Mouse (Mus musculus) heart, postnatal 0 days (tissue): ENCODE measurements around the gene Gm20532. TPM values are rescaled to one million over a fixed set of nuclear protein-coding genes. Genes with fewer than 3 reads are reported as not detected.
A peak's percentile ranks its signal among the peaks of the same experiment; 100 is the strongest.

Experiments
- ATAC-seq: fragments of 200-750 bp; cut with Nextera tagmentation; 2 replicates; pipeline ENCODE4 v1.8.0; 2017; ENCODE audit warnings: low read depth, moderate number of reproducible peaks, moderate library complexity; ENCODE audit not compliant: insufficient read depth
- DNase-seq: peaks from one replicate; pipeline ENCODE4 v3.0.0-alpha.2; 2016; ENCODE audit warnings: low spot score
- H3K27ac ChIP-seq: fragments of 300-500 bp; sonication (generic); 2 replicates; pipeline ENCODE4 v1.5.1; 2014; ENCODE audit warnings: low read depth, mild to moderate bottlenecking
- H3K27me3 ChIP-seq: fragments of 300-500 bp; sonication (generic); 2 replicates; pipeline ENCODE4 v1.6.1; 2014; ENCODE audit warnings: low read length, mixed read lengths; ENCODE audit not compliant: control insufficient read depth, insufficient read depth
- H3K36me3 ChIP-seq: fragments of 300-500 bp; sonication (generic); replicated peaks from 2 replicates; pipeline ENCODE4 v1.6.1; 2014; ENCODE audit warnings: low read length, mixed read lengths; ENCODE audit not compliant: control insufficient read depth, insufficient read depth
- H3K4me1 ChIP-seq: fragments of 300-500 bp; sonication (generic); 2 replicates; pipeline ENCODE4 v1.6.1; 2014; ENCODE audit warnings: antibody characterized with exemption; ENCODE audit not compliant: control insufficient read depth, insufficient read depth
- H3K4me2 ChIP-seq: fragments of 300-500 bp; sonication (generic); 2 replicates; pipeline ENCODE4 v1.6.1; 2014; ENCODE audit warnings: low read depth, mild to moderate bottlenecking, low read length, moderate library complexity
- H3K4me3 ChIP-seq: fragments of 300-500 bp; sonication (generic); 2 replicates; pipeline ENCODE4 v1.5.1; 2014; ENCODE audit warnings: low read depth, low read length
- H3K9ac ChIP-seq: fragments of 300-500 bp; sonication (generic); replicated peaks from 2 replicates; pipeline ENCODE4 v1.6.1; 2014; ENCODE audit warnings: low read depth, low read length, mixed read lengths
- H3K9me3 ChIP-seq: fragments of 300-500 bp; sonication (generic); replicated peaks from 2 replicates; pipeline ENCODE4 v1.6.1; 2016; ENCODE audit warnings: low read length; ENCODE audit not compliant: control insufficient read depth
- CTCF ChIP-seq: IDR thresholded peaks from 2 replicates; pipeline ENCODE4 v1.5.1; 2016; ENCODE audit warnings: antibody characterized with exemption, control low read depth, low read depth
- EP300 ChIP-seq: IDR thresholded peaks from 2 replicates; pipeline ENCODE4 v1.6.1; 2016; ENCODE audit warnings: antibody characterized with exemption, low read depth
- WGBS: fragments of 180-500 bp; shearing (Covaris S2); extraction: QIAGEN DNeasy Blood & Tissue Kit; methylation state at CpG from one replicate; pipeline ENCODE4 v1.1.7; 2014; 5-methylcytosine and 5-hydroxymethylcytosine counted together
- polyA plus RNA-seq: library from polyadenylated mRNA; unstranded; fragments of >200 nt; fragmentation: Nextera tagmentation; extraction: Ambion mirVana; gene quantifications from 2 replicates; pipeline ENCODE4 v1.2.1, GENCODE M21; 2015
- total RNA-seq: library from RNA; depleted of rRNA; stranded (reverse); fragments of >200 nt; gene quantifications from 2 replicates; pipeline ENCODE4 v1.2.3, GENCODE M21; 2014; ENCODE audit warnings: low replicate concordance

Gm20532 gene
- total and polyA plus RNA-seq, 2 experiments from 2014 or later: not detected

GRCm38 (mm10) chr2:26579714-26580113 is 6.7 kb upstream of the Gm20532 start, which contains the start of gene Egfl7:
Gene Egfl7 (plus strand): TSS chr2:26580014.
- no peaks in the 10 kb centered on the region for H3K9me3 ChIP-seq
- H3K9ac ChIP-seq: 0 out of 2 replicates have a peak within 1 kb of the TSS, but pooled peaks have one; percentile 5
- DNase-seq: no peak
- no peaks in the 10 kb centered on the region for H3K36me3 ChIP-seq
- H3K4me1 ChIP-seq: peaks cover 25% of the 10 kb centered on the region
- WGBS: 92% methylated on average over 1 of the region's 1 CpGs
- peak within 1 kb of the TSS; percentile 28; the same call in 1 of the 2 replicates for H3K4me2 ChIP-seq
- TF ChIP-seq CTCF: no peak
- no peak for TF ChIP-seq EP300
- no peak for ATAC-seq
- no peaks in the 10 kb centered on the region for H3K27me3 ChIP-seq
- no peak within 1 kb of the TSS for H3K4me3 ChIP-seq
- H3K27ac ChIP-seq: peak within 1 kb of the TSS; percentile 92

DNA sequence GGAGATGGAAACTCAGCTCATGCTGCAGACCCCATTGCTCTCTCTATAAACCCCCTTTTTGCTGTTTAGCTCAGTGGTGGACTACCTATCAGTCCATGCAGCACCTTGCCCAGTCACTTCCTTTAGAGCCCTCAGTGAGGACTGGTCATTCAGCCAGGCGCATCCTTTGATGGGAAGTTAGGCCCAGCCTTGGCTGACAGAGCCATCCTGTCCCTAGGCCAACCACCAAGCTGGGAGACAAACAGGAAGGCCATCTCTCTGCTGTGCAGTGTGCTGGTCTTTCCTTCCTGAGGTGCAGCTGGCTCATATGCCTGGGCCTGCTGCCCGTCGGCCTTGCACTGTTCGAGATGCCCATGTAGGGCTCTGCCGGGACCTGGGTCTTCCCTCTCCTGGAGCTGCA is 5.7 kb upstream of the Gm20532 start:
- no peak for DNase-seq
- 64% methylated on average over 5 of the region's 5 CpGs for WGBS
- H3K27me3 ChIP-seq: no peaks in the 10 kb centered on the region
- peaks cover 16% of the 10 kb centered on the region; the same call in 1 of the 2 replicates for H3K4me1 ChIP-seq
- no peak overlapping the region for H3K4me3 ChIP-seq
- TF ChIP-seq CTCF (no peak), EP300 (no peak)
- H3K9me3 ChIP-seq: no peaks in the 10 kb centered on the region
- H3K36me3 ChIP-seq: no peaks in the 10 kb centered on the region
- no peak for ATAC-seq
- H3K9ac ChIP-seq: no peak overlapping the region
- peak overlapping the region; percentile 92 for H3K27ac ChIP-seq
- no peak overlapping the region for H3K4me2 ChIP-seq

DNA sequence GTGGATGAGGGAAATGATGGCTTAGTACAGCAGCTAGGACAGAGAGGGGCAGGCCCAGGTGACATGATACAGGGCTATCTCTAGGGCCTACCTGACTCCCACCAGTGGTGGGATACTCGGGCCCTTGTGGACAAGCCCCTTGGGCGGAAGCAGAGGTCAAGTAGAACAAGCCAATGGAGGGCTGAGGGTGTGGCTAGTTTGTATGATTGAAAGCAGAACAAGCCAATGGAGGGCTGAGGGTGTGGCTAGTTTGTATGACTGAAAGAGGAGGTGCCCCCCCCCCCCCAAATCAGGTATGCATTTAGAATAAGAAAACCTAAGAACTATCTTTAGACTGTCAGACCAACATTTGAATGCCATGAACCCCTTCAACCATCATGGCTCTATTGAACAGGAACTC is 4.2 kb upstream of the Gm20532 start:
- H3K36me3 ChIP-seq: no peaks in the 10 kb centered on the region
- no peak overlapping the region for H3K4me2 ChIP-seq
- ATAC-seq (no peak), DNase-seq (no peak)
- H3K9ac ChIP-seq: no peak overlapping the region
- H3K27ac ChIP-seq: peak overlapping the region; percentile 92; the same call in 1 of the 2 replicates
- H3K9me3 ChIP-seq: no peaks in the 10 kb centered on the region
- H3K4me3 ChIP-seq: no peak overlapping the region
- TF ChIP-seq EP300 (no peak), CTCF (no peak)
- H3K4me1 ChIP-seq: peaks cover 15% of the 10 kb centered on the region
- H3K27me3 ChIP-seq: no peaks in the 10 kb centered on the region
- WGBS: 60% methylated on average over 2 of the region's 2 CpGs

DNA sequence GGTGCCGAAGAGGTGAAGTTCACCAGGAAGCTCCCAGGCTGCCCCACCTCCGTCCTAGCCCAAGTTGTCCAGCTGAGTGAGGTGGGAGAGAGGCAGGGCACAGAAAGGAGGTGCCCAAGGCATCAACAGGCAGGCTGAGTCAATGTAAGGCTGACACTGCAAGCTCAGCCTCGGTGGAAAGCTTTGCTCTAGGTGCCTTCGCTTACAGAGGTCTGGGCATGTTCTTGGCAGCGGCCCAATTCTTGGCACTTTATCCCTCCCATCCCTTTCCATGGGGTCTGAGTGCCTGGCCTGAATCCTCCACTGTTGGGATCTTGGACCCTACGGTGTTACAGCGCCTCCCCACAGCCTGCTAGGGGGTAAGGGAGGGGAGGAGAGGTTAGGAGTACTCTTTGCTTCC is 3.7 kb upstream of the Gm20532 start:
- no peak overlapping the region for H3K4me3 ChIP-seq
- no peaks in the 10 kb centered on the region for H3K9me3 ChIP-seq
- H3K9ac ChIP-seq: no peak overlapping the region
- ATAC-seq: no peak
- TF ChIP-seq CTCF (no peak), EP300 (no peak)
- peak overlapping the region; percentile 86 for H3K27ac ChIP-seq
- 60% methylated on average over 7 of the region's 7 CpGs for WGBS
- H3K4me1 ChIP-seq: peaks cover 12% of the 10 kb centered on the region
- H3K27me3 ChIP-seq: no peaks in the 10 kb centered on the region
- peak overlapping the region; percentile 23; the same call in 1 of the 2 replicates for H3K4me2 ChIP-seq
- no peak for DNase-seq
- H3K36me3 ChIP-seq: no peaks in the 10 kb centered on the region

DNA sequence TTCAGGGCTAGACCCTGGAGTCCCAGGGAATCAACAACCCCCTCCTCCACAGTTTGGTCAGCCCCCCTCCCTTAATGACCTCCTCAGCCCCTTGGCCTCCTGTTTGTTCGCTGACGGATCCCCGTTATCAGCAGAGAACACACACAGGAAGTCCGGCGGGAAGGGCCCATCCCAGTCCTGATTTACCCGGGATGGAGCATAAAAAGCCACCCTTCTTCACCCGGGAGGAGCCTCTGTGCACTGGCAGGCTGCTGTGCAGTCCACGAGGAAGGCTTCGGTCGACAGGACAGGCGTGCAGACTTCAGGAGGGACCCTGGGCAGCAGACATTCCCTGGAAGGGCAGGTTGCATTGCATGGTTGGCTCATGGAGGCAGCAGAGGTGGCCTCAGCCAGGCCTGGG is 2.8 kb upstream of the Gm20532 start:
- Histone ChIP-seq H3K9ac (peak overlapping the region; percentile 77), H3K36me3 (no peaks in the 10 kb centered on the region), H3K4me3 (peak overlapping the region; percentile 65), H3K27ac (peak overlapping the region; percentile 86), H3K9me3 (no peaks in the 10 kb centered on the region), H3K27me3 (no peaks in the 10 kb centered on the region), H3K4me2 (peak overlapping the region; percentile 26), H3K4me1 (peaks cover 12% of the 10 kb centered on the region)
- DNase-seq (peak; percentile 63), ATAC-seq (peak; percentile 52)
- TF ChIP-seq EP300 (peak; percentile 99), CTCF (no peak)
- WGBS: 43% methylated on average over 11 of the region's 11 CpGs

- peak overlapping the region; percentile 77 for H3K9ac ChIP-seq
- peak overlapping the region; percentile 65 for H3K4me3 ChIP-seq
- DNase-seq (no peak), ATAC-seq (no peak)
- H3K4me2 ChIP-seq: peak overlapping the region; percentile 47
- TF ChIP-seq CTCF: no peak
- no peak for TF ChIP-seq EP300
- H3K36me3 ChIP-seq: no peaks in the 10 kb centered on the region
- peak overlapping the region; percentile 86 for H3K27ac ChIP-seq
- WGBS: 34% methylated on average over 6 of the region's 6 CpGs
- H3K9me3 ChIP-seq: no peaks in the 10 kb centered on the region
- H3K4me1 ChIP-seq: peaks cover 12% of the 10 kb centered on the region; the same call in 1 of the 2 replicates
- no peaks in the 10 kb centered on the region for H3K27me3 ChIP-seq
Observed at GRCm38 (mm10) chr2:26585713-26586112, 726 bp upstream of the Gm20532 start.
